Mouse (Mus musculus) neural tube, embryonic 12.5 days (tissue): ENCODE results near the gene Sucnr1. TPM values are rescaled to one million over a fixed set of nuclear protein-coding genes. Genes with fewer than 3 reads are reported as not detected.

Experiments used
- ATAC-seq: fragments of 200-750 bp; cut with Nextera tagmentation; 2 replicates; pipeline ENCODE4 v1.8.0; 2017; ENCODE audit warnings: low read depth, mild to moderate bottlenecking, moderate TSS enrichment, moderate library complexity; ENCODE audit not compliant: low FRiP score
- H3K27ac ChIP-seq: fragments of 300-500 bp; sonication (generic); 2 replicates; pipeline ENCODE4 v1.5.1; 2016
- H3K27me3 ChIP-seq: fragments of 300-500 bp; sonication (generic); replicated peaks from 2 replicates; pipeline ENCODE4 v1.6.1; 2016; ENCODE audit warnings: mild to moderate bottlenecking
- H3K36me3 ChIP-seq: fragments of 300-500 bp; sonication (generic); 2 replicates; pipeline ENCODE4 v1.6.1; 2016; ENCODE audit warnings: mild to moderate bottlenecking
- H3K4me1 ChIP-seq: fragments of 300-500 bp; sonication (generic); 2 replicates; pipeline ENCODE4 v1.6.1; 2016
- H3K4me2 ChIP-seq: fragments of 300-500 bp; sonication (generic); replicated peaks from 2 replicates; pipeline ENCODE4 v1.6.1; 2016; ENCODE audit warnings: mild to moderate bottlenecking
- H3K4me3 ChIP-seq: fragments of 300-500 bp; sonication (generic); 2 replicates; pipeline ENCODE4 v1.5.1; 2016
- H3K9ac ChIP-seq: fragments of 300-500 bp; sonication (generic); 2 replicates; pipeline ENCODE4 v1.6.1; 2016; ENCODE audit warnings: mild to moderate bottlenecking
- H3K9me3 ChIP-seq: fragments of 300-500 bp; sonication (generic); 2 replicates; pipeline ENCODE4 v1.6.1; 2016; ENCODE audit warnings: mild to moderate bottlenecking
- WGBS: fragments of 180-500 bp; shearing (Covaris S2); methylation state at CpG from one replicate; pipeline ENCODE4 v1.1.7; 2016; 5-methylcytosine and 5-hydroxymethylcytosine counted together
- polyA plus RNA-seq: library from polyadenylated mRNA; unstranded; fragments of >200 nt; fragmentation: Nextera tagmentation; extraction: Ambion mirVana; gene quantifications from 2 replicates; pipeline ENCODE4 v1.2.1, GENCODE M21; 2016

Gene Sucnr1
- polyA plus RNA-seq, 1 experiment from 2014 or later = not detected

DNA sequence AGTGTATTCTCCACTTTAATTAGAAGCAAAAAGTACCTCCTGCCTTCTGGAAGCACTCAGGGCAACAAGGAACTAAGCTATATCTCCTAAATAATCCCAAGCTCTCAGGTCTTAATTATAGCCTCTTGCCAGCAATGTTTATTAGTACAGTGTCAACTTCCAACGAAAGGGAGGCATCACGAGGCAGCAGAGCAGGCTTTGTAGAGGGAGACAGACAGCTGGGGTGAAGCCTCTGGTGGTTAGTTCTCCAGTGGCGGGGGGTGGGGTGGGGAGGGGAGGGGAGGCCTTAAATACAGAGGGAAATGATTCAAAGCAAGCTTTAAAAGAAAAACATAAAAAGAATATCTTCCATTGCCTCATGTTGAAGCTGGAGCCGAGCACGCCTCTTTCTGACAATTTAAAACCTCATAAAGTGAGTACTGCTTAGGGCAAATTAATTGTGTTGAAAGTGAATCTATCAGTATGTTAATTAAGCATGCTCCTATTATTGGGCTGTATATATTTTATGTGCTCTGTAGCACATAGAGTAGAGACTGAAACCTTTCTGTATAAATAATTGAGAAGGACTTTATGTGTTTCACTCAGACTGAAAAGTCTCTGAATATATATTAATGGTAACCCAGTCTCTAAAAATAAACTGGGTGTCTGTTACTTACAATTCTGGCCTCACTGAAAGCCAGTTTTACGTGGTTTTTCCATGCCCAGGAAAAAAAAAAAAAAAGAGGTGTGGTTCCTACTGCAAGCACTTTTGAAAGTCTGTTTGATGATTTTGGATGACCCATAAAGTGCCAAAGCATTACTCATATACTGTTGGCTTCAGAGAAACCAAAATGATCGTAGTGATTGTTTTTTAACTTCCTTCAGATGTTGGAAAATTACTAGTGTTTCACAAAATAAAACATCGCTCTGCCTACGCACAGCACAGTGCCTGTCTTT, 42.5 kb downstream of the Sucnr1 start:
- Histone ChIP-seq H3K4me2 (no peak overlapping the region), H3K9me3 (no peaks in the 10 kb centered on the region), H3K4me3 (no peak overlapping the region), H3K9ac (no peak overlapping the region), H3K36me3 (no peaks in the 10 kb centered on the region), H3K27me3 (no peaks in the 10 kb centered on the region), H3K27ac (no peak overlapping the region), H3K4me1 (0 out of 2 replicates have a peak, but pooled peaks cover 3% of the 10 kb centered on the region)
- WGBS = 55% methylated on average over 9 of the region's 9 CpGs
- peak; percentile 61 for ATAC-seq

DNA sequence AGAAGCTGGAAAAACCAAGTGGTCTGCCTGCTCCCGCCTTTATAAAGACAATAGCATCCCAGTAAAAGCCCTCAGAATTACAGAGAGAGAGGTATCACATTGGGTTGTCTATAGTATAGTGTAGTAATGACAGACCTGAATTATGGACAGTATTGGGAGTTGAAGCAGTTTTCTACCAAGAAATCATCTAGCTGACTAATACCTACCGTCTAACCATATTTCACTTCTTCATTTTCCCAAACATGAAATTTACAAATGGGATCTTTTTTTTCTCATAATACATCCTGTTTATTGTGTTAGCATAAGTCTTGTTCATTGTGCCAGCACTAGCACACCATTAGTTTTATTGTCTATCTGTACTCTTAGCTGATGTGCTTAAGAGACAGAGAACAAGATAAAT, 44.9 kb downstream of the Sucnr1 start:
- H3K9ac ChIP-seq = no peak overlapping the region
- no peaks in the 10 kb centered on the region for H3K9me3 ChIP-seq
- no peaks in the 10 kb centered on the region for H3K36me3 ChIP-seq
- 0 out of 2 replicates have a peak, but pooled peaks cover 3% of the 10 kb centered on the region for H3K4me1 ChIP-seq
- no peak overlapping the region for H3K27ac ChIP-seq
- H3K27me3 ChIP-seq = no peaks in the 10 kb centered on the region
- H3K4me3 ChIP-seq = no peak overlapping the region
- ATAC-seq = no peak
- 89% methylated on average over 2 of the region's 2 CpGs for WGBS
- no peak overlapping the region for H3K4me2 ChIP-seq

DNA sequence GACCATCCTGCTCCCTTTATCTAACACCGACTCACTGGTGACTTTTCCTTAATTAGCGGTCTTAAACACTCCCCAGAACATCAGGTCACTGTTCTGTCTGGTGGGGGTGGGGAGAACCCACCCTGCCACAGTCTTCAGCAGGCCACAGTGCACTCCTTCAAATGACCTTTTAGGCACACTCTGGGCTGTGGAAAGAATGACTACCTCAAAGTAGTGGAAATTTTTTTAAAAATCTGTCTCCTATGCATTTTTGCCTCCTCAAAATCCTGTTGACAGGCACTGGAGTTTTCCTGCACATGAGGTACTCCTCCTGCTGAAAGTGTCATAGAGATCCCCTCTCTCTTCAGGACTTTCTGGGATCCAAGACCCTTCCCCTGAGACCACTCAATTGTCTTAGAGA, 46.6 kb downstream of the Sucnr1 start:
- Histone ChIP-seq H3K27me3 (no peaks in the 10 kb centered on the region), H3K4me1 (0 out of 2 replicates have a peak, but pooled peaks cover 3% of the 10 kb centered on the region), H3K4me3 (no peak overlapping the region), H3K27ac (no peak overlapping the region), H3K9ac (no peak overlapping the region), H3K36me3 (no peaks in the 10 kb centered on the region), H3K4me2 (no peak overlapping the region), H3K9me3 (no peaks in the 10 kb centered on the region)
- no peak for ATAC-seq
- WGBS = 82% methylated on average over 2 of the region's 2 CpGs

DNA sequence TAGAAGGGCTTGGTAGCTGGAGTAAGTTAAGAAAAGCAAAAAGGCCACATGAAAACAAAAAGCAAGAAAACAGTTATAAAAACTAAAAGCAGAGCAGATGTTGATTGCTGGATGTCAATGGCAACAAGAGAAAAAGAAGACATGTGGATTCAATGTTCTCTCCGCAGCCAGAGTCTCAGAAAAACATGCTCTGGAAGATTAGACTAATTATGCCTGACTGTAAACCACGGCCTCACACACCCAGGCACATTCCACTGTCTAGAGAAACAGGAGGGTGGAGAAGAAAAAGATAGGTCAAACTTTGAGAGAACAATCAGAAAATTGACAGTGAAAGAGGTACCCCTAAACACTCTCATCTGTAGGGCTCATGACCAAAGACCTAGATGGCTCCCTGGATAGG, 54.1 kb downstream of the Sucnr1 start:
- no peaks in the 10 kb centered on the region for H3K36me3 ChIP-seq
- ATAC-seq = no peak
- H3K4me2 ChIP-seq = no peak overlapping the region
- H3K9ac ChIP-seq = no peak overlapping the region
- 81% methylated on average over 2 of the region's 2 CpGs for WGBS
- no peaks in the 10 kb centered on the region for H3K9me3 ChIP-seq
- no peaks in the 10 kb centered on the region for H3K4me1 ChIP-seq
- H3K27me3 ChIP-seq = no peaks in the 10 kb centered on the region
- H3K27ac ChIP-seq = no peak overlapping the region
- no peak overlapping the region for H3K4me3 ChIP-seq

Other genes with a start within 250 kb of the Sucnr1 start
- not detected in 2 replicates for gene Gm8298, start 220.8 kb upstream of the Sucnr1 start, polyA plus RNA-seq
- gene C130079G13Rik, start 156.7 kb upstream of the Sucnr1 start, polyA plus RNA-seq = not detected in 2 replicates
- not detected in 2 replicates for gene Aadacl2, start 75.1 kb upstream of the Sucnr1 start, polyA plus RNA-seq
- gene Aadac, start 56.2 kb upstream of the Sucnr1 start, polyA plus RNA-seq = 0.15 and 0.24 TPM in 2 replicates